Mouse (Mus musculus): ENCODE data around the gene H13.

DNA sequence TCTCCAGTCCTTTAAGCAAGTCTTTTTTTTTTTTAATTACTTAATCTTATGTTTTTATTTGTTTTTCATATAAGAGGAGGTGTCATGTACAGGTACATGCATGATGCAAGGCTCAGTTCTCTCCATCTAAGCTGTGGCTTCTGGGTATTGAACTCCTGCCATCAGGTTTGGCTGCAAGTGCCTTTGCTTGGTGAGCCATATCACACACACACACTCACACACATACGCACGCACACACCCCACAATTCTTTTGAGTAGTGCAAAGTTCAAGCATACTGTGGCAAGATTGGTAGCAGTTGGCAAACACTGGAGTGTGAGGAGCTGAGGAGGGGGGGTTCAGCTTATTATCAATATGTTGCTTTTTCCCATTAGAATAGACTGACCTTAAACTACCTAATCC is 63.9 kb downstream of the H13 start:
- TF ChIP-seq CTCF (IDR thresholded peaks at IDR 0.05; ENCODE audit: borderline replicate concordance, insufficient read depth, low read depth, low read length) (no peak), POLR2A (IDR thresholded peaks at IDR 0.05; ENCODE audit: borderline replicate concordance, insufficient read depth, low read length) (no peak)

Data from cerebellum, adult 2 months (tissue).